Mouse (Mus musculus) cerebellum, adult 18-20 months (tissue): ENCODE data around the gene Eri2.

Experiments
- DNase-seq, 2 experiments: peaks; one replicate each; pipeline ENCODE4 v3.0.0; 2021

The Eri2 gene

GRCm38 (mm10) chr7:119793586-119794250 is at the start of gene Eri2, which contains the start of gene Rexo5:
TSS of gene Eri2 (minus strand) at chr7:119794058.
TSS of gene Rexo5 (plus strand) at chr7:119794006.
- DNase-seq, result peak; percentile 63 to 73

DNA sequence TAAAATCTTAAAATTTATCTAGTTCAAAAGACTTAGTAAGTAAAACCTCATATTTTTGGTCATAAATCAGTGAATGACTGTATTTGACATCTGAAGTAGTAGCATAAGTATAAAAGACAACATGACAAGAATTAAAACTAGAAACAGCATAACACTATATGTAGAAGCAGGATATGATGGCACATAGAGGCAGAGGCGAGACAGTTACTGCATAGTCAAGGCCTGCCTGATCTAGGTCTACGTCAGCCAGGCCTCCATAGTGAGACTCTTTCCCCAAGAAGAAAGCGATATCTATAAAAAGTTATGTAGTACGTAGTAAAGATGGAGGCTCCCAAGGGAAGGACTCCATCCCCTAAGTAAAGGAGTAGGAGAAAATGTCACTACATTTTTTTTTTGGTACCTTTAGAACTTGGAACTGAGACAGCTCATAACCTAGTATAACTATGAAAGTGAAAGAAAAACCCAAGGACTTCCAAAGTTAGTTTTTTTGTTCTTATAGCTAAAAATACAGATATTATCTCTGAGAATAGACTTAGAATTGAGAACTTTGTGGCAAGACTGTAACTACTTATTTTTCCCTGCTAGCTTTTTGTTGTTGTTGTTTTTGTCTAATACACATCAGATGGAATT is 48.1 kb upstream of the Eri2 start:
- DNase-seq, result no peak

DNA sequence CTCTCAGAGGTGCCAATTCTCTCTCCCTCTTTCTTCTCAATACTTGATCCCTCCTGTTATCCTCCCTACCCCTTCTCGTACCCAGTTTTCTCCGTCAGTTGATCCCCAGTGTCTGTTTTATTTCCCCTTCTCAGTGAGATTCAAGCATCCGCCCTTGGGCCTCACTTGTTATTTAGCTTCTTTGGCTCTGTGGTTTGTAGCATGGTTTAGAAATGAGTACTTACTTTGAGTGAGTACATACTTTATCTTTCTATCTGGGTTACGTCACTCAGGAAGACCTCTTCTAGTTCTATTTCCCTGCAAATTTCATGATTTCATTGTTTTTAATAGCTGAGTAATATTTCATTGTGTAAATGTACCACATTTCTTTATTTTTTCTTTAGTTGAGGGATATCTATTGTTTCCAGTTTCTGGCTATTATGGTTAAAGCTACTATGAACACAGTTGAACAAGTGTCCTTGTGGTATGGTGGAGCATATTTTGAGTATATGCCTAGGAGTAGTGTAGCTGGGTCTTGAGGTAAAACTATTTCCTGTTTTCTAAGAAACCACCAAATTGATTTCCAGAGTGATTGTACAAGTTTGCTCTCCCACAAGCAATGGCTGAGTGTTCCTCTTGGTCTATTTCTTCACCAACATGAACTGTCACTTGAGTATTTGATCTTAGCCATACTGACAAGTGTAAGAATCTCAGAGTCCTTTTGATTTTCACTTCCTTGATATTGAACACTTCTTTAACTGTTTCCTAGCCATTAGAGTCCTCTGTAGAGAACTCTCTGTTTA is 42.3 kb upstream of the Eri2 start:
- DNase-seq, result no peak

DNA sequence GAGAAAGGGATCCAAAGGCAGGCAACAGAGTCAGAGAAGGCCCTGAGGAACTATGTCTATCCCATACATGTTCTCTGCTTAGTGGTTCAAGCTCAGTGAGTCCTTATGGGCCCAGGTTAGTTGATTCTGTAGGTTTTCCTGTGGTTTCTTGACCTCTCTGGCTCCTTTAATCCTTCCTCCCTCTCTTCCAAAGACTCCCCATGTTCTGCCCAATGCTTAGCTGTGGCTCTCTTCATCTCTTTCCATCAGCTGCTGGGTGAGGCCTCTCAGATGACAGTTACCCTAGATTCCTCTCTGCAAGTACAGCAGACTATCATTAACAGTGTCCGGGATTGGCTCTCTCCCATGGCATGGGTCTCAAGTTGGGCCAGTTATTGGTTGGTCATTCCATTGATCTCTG is 41.5 kb upstream of the Eri2 start:
- no peak for DNase-seq

GRCm38 (mm10) chr7:119808723-119809122 is 14.9 kb upstream of the Eri2 start:
- no peak for DNase-seq

DNA sequence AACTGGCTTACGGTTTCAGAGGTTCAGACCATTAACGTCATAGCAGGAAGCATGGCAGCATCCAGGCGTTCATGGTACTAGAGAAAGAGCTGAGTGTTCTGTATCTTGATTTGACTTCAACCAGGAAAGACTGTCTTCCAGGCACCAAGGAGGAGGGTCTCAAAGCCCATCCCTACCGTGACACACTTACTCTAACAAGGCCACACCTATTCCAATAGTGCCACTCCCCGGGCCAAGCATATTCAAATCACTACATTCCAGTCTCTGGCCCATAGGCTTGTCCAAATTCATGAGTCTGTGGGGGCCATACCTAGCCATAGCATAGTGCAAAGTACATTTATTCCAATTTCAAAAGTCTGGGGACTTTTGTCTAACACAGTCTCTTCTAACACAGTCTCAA is 13.5 kb upstream of the Eri2 start:
- DNase-seq, result no peak

- no peak for DNase-seq
Measured at GRCm38 (mm10) chr7:119800991-119801390, 7.1 kb upstream of the Eri2 start.

DNA sequence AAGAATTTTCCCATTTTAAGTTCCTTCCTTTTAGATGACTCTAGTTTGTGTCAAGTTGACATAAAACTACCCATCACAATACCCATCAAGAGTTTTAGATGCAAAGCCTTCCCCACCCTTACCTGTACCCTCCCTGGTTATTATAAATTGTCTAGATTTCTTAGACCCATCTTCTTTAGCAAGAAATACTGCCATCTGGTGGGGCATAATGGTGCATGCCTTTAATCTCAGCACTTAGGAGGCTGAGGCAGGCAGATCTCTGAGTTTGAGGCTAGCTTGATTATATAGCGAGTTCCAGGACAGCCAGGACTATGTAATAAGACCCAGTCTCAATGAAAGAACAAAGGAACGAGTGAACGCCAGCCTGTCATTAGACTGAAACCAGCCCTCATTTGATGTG is 6.6 kb upstream of the Eri2 start:
- no peak for DNase-seq

- DNase-seq, result no peak
Measured at GRCm38 (mm10) chr7:119795311-119795710, 1.5 kb upstream of the Eri2 start.

DNA sequence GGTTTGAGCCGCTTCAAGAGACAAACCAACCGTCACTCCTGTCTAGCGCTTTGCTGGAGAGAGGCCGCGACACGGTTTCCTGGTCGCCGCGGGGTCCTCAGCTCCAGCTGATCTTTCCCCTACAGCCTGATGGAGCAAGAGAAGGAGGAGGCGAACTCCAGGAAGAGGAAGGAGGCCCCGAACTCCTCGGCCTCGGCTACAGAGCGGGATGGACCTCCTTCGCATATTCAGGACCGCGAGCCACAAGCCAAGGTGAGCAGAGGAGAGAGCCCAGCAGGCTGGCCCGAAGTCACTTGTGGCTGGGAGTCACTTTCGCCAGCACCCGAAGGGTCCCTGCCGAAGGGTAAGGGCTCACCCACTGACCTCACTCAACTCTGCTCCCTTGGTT is 387 bp upstream of the Eri2 start:
- no peak for DNase-seq

GRCm38 (mm10) chr7:119789024-119789423 is 4.8 kb downstream of the Eri2 start:
- DNase-seq, result no peak

DNA sequence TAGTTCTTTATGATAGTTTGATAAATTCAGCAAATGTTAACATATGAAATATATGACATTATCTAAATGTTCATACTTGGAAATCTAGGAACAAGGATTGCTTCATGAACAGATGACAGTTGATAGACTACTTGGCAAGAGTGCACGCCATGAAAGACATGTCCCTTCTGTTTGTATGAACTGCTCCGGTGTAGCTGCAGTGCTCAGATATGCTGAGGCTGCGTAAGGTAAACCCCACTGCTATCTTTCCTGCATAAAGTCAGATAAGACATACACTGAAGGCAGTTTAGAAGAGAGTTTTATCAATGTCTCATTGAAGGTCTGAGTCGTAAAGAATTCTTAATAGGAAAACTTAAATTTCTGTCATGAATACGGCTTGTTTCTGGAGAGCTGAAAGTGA is 8.9 kb downstream of the Eri2 start:
- no peak for DNase-seq

GRCm38 (mm10) chr7:119783453-119783852 is 10.4 kb downstream of the Eri2 start:
- DNase-seq, result no peak

DNA sequence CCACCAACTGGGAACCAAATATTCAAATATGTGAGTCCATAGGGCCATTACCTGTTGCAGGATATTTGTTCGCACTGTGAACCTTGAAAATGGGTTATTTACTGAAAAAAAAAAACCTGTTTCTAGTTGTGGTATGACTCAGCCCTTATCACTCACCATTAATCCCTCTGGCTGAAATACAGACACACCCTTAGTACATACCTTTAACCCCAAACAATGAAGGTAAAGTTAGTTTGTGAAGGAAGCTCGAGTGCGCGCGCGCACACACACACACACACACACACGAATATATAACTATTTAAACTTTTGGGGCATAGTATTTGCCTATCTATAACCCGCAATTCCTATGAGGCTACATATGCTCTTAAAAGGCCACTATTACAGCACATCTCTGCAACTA is 24.0 kb downstream of the Eri2 start:
- no peak for DNase-seq

DNA sequence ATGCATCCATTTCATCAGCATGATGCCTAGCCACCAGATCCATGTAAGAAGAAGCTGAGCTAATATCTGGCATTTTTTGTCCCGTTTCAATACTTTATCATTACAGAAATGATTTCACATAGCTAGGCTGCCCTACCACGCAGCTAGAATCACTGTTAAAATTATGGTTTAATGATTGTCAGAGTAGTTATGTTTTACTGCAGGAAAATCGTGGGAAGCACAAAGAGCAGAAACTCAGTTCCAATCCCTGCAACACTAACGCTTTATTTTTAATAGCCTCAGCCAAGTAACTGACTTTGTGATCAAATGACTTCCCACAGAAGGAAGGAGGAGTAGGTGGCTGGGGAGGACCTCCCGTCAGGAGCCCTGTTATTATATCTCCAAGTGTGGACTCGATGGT is 26.9 kb downstream of the Eri2 start:
- no peak for DNase-seq

GRCm38 (mm10) chr7:119764377-119764776 is 29.5 kb downstream of the Eri2 start:
- DNase-seq, result no peak

DNA sequence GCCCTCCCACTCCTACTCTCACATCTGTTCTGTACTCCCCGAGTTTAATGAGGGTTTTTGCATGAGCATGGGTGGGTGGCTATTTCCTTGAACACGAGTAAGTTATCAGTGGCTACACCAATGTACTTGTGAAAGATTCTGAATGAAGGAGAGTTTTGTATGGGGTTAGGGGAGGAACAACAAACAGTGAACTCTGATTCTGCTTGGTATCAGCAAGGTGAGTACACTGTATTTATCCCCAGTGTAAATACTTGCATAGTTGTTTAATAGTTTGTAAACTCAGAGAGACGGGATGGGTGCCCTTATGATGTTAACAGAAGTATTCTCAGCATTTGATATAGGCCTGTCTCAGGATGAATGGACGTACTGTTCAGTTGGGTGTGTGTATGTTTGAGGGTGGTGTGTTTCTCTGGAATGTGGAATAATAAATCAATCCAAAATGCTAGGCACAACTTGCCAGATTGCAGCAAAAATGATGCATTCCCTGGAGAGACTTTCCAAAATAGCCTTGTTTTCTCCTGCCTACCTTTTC is 31.6 kb downstream of the Eri2 start:
- DNase-seq, result no peak

- no peak for DNase-seq
Measured at GRCm38 (mm10) chr7:119760527-119760951, 33.3 kb downstream of the Eri2 start, which contains the start of gene Acsm3. TSS of gene Acsm3 (plus strand) at chr7:119760923.

DNA sequence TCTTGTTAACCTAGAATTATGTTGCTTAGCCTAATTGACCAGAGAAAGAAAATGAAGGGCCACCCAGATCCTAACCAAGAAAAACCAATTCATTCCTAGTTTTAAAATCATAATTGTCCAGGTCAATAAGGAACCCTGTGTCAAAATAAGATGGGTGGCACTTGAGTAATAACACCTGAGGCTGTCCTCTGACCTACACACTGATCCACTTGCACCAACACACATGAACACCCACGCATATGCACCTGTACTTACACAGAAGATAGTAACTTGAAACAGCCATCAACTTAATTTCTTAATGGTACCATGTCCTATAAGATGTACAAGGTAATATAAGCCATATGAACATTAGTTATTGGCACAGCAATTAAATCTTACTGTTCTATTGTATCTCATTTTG is 40.2 kb downstream of the Eri2 start:
- DNase-seq, result no peak

DNA sequence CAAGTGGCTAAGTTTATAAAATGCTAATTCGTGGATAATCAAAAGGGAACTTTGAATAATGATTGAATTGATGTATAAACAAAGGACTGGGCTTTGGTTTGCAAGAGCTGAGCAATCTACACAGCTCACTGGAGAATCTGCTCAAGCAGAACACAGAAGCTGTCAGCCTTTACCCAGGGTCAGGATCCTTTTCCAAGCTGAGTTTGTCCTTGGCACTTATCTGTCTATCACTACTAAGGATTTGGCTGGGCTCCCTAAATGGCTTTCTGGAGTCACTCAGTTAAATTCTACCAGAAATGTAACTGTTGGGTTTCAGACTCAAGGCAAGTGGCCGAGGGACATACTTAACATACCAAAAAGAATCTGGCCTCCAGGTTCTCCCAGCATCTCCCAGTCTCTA is 43.9 kb downstream of the Eri2 start:
- DNase-seq, result no peak

DNA sequence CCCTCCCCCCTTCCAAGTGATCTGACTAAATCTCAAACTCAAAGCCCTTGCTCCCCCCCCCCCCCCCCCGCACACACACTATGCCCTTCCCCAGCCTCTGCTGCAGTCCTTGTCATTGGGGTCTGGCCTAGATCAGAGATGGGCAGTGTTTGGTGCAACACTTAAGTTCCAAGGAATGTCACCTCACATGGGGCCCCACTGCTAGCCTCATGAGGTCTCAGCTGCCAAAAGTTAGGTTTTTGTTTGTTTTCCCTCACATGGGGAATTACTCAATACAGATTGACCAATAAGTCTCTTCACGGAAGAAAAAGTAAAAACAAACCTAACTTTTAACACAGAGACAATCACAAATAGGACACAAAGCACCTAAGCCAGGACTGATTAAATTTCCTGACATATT is 45.1 kb downstream of the Eri2 start:
- DNase-seq, result no peak

DNA sequence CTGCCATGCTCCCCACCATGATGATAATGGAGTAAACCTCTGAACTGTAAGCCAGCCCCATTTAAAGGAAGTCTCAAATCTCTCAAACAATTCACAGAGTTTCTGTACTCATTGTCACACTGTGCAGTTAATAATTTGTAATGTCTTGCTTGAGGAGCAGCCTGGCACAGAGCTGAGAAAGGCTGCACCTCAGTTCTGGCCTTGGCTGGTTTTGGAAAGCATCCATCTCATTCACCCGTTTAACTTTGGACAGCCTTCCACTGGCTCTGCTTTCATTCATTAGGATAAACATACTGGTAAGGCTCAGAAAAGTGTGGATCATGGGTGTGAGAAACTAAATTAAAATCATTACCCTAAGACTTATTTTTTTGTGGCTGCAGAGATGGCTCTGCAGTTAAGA is 48.0 kb downstream of the Eri2 start:
- DNase-seq, result no peak

- no peak for DNase-seq
Measured at GRCm38 (mm10) chr7:119744321-119744720, 49.5 kb downstream of the Eri2 start.
